Mouse (Mus musculus) megakaryocyte, embryonic 14.5 days (primary cell): Measurements from ENCODE around the gene Srsf10.

Experiments
- FLI1 ChIP-seq: IDR thresholded peaks from 2 replicates; pipeline ENCODE4 v1.6.1; 2012; ENCODE audit warnings: low read length, inconsistent platforms, mixed read lengths
- GATA1 ChIP-seq: IDR thresholded peaks from 3 replicates; pipeline ENCODE4 v1.6.1; 2012; ENCODE audit warnings: mixed read lengths, low read length, inconsistent platforms, borderline replicate concordance

DNA sequence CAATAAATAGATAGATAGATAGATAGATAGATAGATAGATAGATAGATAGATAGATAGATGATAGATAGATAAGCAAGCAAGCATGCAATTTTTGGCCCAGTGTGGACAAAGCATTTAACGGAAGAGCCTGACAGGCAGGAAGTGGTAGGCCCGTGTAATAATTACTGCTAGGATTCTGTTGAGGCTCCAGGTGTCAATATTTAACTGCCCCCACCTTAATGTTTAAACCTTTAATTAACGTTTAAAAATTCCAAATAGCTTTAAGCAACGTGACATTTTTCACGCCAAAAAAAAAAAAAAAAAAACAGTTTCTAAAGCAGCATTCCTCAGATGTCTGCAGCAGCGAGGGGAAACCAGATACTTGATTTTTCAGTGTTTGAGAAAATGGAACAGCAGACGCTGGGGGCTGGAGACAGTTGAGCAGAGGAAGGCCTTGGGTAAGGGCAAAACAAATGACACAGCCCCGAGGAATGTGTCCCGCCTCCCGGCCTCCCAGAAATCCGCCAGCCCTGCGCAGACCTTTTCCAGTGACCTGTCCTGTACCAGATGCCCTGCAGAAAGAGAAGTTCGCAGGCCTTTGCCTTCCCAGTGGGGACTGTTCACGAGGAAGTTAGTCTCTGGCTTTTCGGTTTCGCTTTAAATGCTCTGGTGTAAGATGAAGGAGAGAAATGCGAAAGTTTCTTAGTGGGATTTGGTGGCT, 35.6 kb upstream of the Srsf10 start:
- TF ChIP-seq GATA1 (no peak), FLI1 (no peak)
